Mouse (Mus musculus): ENCODE data around the gene Ngp. TPM values are rescaled to one million over a fixed set of nuclear protein-coding genes. Genes with fewer than 3 reads are reported as not detected.

Ngp gene
- polyA plus RNA-seq (2014; fragmentation: Illumina TruSeq; extraction: RNeasy Lipid Tissue Mini Kit (QIAGEN cat#74804); ENCODE audit: insufficient read depth, low read depth, low replicate concordance) = 0.45 TPM

DNA sequence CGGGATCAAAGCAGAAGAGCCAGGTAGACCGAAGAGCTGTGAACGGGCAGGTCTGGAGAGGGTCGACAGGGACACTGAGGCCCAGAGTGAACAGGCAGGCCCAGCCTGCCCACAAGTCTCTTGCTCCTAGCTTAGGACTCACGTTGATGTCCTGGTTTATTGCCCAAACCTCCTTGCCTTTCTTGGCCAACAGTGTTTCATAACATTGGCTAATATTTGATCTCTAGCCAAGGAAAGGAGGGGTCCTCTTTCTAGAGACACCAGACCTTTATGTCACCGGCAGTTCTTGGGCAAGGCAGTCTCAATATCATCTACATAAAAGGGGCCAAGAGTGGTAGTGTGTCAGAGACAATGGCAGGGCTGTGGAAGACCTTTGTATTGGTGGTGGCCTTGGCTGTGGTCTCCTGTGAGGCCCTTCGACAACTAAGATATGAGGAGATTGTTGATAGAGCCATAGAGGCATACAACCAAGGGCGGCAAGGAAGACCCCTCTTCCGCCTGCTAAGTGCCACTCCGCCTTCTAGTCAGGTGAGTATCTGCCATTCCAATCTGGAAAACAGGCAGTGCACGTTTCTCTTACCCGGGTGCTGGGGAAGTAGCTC lies at the start of gene Ngp:
TSS of gene Ngp (plus strand) at position 237 of the 602 bp plus-strand sequence.

DNA sequence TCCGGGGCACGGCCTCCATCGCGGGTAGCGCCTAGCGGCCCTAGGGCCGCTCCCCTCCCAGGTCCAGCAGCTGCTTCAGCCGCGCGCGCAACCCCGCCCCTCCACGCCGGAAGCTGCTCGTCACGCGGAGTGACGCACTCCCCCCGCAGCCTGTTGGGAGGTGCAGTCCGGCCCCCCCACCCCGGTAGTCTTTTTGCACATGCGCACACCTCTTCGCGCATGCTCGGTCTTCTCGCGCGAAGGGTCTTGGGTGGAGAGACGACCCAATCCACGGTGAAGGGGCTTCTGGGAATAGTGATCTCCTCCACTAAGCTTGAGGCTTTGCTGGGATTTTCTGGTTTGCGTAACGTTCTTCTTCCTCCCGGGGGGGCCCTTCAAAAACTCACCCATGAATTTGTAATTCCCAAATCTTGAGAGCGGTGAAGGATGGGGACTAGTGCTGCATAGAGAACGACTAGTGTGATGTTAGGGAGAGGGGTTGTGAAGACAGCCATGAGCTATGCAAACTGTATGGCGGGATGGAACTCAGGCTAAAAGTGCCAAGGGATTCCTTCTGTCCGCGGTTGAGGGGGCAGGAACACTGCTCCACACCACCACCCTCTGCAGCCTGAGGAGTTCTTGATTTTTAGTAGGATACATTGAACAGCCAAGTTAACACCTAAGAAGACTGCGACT lies 11.3 kb upstream of the Ngp start, which contains the start of gene Ptpn23:
TSS of gene Ptpn23 (minus strand) at position 115 of the 675 bp plus-strand sequence.

Other genes starting within 250 kb of the Ngp start
- 0.50 TPM for gene Cspg5, start 176.0 kb upstream of the Ngp start, polyA plus RNA-seq (2014; fragmentation: Illumina TruSeq; extraction: RNeasy Lipid Tissue Mini Kit (QIAGEN cat#74804); ENCODE audit: insufficient read depth, low read depth, low replicate concordance)
- 4.6 TPM for gene Elp6, start 114.6 kb upstream of the Ngp start, polyA plus RNA-seq (2014; fragmentation: Illumina TruSeq; extraction: RNeasy Lipid Tissue Mini Kit (QIAGEN cat#74804); ENCODE audit: insufficient read depth, low read depth, low replicate concordance)
- gene Scap, start 86.5 kb upstream of the Ngp start, polyA plus RNA-seq (2014; fragmentation: Illumina TruSeq; extraction: RNeasy Lipid Tissue Mini Kit (QIAGEN cat#74804); ENCODE audit: insufficient read depth, low read depth, low replicate concordance) = 19.0 TPM
- gene Ptpn23, start 11.5 kb upstream of the Ngp start, polyA plus RNA-seq (2014; fragmentation: Illumina TruSeq; extraction: RNeasy Lipid Tissue Mini Kit (QIAGEN cat#74804); ENCODE audit: insufficient read depth, low read depth, low replicate concordance) = 13.4 TPM
- 6.5 TPM for gene Klhl18, start 56.9 kb downstream of the Ngp start, polyA plus RNA-seq (2014; fragmentation: Illumina TruSeq; extraction: RNeasy Lipid Tissue Mini Kit (QIAGEN cat#74804); ENCODE audit: insufficient read depth, low read depth, low replicate concordance)
- 4.5 TPM for gene Kif9, start 57.2 kb downstream of the Ngp start, polyA plus RNA-seq (2014; fragmentation: Illumina TruSeq; extraction: RNeasy Lipid Tissue Mini Kit (QIAGEN cat#74804); ENCODE audit: insufficient read depth, low read depth, low replicate concordance)
- 32.7 TPM for gene Setd2, start 112.8 kb downstream of the Ngp start, polyA plus RNA-seq (2014; fragmentation: Illumina TruSeq; extraction: RNeasy Lipid Tissue Mini Kit (QIAGEN cat#74804); ENCODE audit: insufficient read depth, low read depth, low replicate concordance)
- gene Nradd, start 204.7 kb downstream of the Ngp start, polyA plus RNA-seq (2014; fragmentation: Illumina TruSeq; extraction: RNeasy Lipid Tissue Mini Kit (QIAGEN cat#74804); ENCODE audit: insufficient read depth, low read depth, low replicate concordance) = 19.5 TPM
- gene Nbeal2, start 234.4 kb downstream of the Ngp start, polyA plus RNA-seq (2014; fragmentation: Illumina TruSeq; extraction: RNeasy Lipid Tissue Mini Kit (QIAGEN cat#74804); ENCODE audit: insufficient read depth, low read depth, low replicate concordance) = 10.7 TPM
- gene Ccdc12, start 236.8 kb downstream of the Ngp start, polyA plus RNA-seq (2014; fragmentation: Illumina TruSeq; extraction: RNeasy Lipid Tissue Mini Kit (QIAGEN cat#74804); ENCODE audit: insufficient read depth, low read depth, low replicate concordance) = 141 TPM

Measured in lung, adult 10 weeks (tissue).